17 mouse cellular contexts compared by ENCODE assay signal in genomic region chr6:145401140-145401539, GRCm38 (mm10).
DNase-seq lines count a peak whose midpoint lies in the region; ATAC-seq lines count a peak whose summit lies in the region.
"Had no signal": no experiment of that assay in that cellular context is flagged by ENCODE, and none has a peak within 500 bp of the region (broad histone marks: within the 10 kb centered on the region; RNA-seq: fewer than 3 reads in every experiment).

No protein-coding gene starts in this region.

- intact Hi-C loops in left cerebral cortex, postnatal 36 days (cut with DNase I) = no loop called here

- H3K9ac ChIP-seq in kidney, embryonic 16.5 days (replicated peaks; ENCODE audit: low read length) = no peak overlapping the region
- H3K9ac ChIP-seq: embryonic facial prominence, embryonic 15.5 days; forebrain, postnatal 0 days had no signal

- no peak overlapping the region for H3K4me3 ChIP-seq in kidney, embryonic 16.5 days (ENCODE audit: low read length)
- H3K4me3 ChIP-seq: embryonic facial prominence, embryonic 15.5 days; heart, adult 2 months had no signal

- no peaks in the 10 kb centered on the region for H3K9me3 ChIP-seq in kidney, embryonic 16.5 days (ENCODE audit: low read length)
- H3K9me3 ChIP-seq: embryonic facial prominence, embryonic 15.5 days had no signal

- 11% methylated on average over 4 of the region's 4 CpGs for WGBS in kidney, embryonic 16.5 days

- ATAC-seq in kidney, embryonic 16.5 days (ENCODE audit: low FRiP score, low TSS enrichment) = peak; percentile 65
- no peak for ATAC-seq in megakaryocyte progenitor cell, adult 5-6 weeks (replicated peaks; ENCODE audit: poor library complexity)
- ATAC-seq: forebrain, postnatal 0 days; Patski had no signal

- H3K4me2 ChIP-seq in kidney, embryonic 16.5 days (replicated peaks; ENCODE audit: low read depth, low read length) = no peak overlapping the region; the same call in 1 of the 2 replicates
- H3K4me2 ChIP-seq: embryonic facial prominence, embryonic 15.5 days; midbrain, embryonic 11.5 days had no signal

- no peak overlapping the region for H3K27ac ChIP-seq in kidney, embryonic 16.5 days (ENCODE audit: low read length)
- H3K27ac ChIP-seq: embryonic facial prominence, embryonic 15.5 days; heart, adult 2 months had no signal

- H3K4me1 ChIP-seq in kidney, embryonic 16.5 days (ENCODE audit: insufficient read depth, low read length) = peaks cover 6% of the 10 kb centered on the region; the same call in 1 of the 2 replicates
- H3K4me1 ChIP-seq: embryonic facial prominence, embryonic 15.5 days had no signal

- DNase-seq in heart, adult 11 months = peak; percentile 72
- DNase-seq in heart, postnatal 4 days = no peak
- DNase-seq in right cerebral cortex, postnatal 10 days (ENCODE audit: low spot score in 2 of 2) = peak; percentile 15 to 17
- no peak for DNase-seq in right cerebral cortex, postnatal 36 days (ENCODE audit: low spot score in 2 of 2)
- no peak for DNase-seq in left cerebral cortex, postnatal 36 days (ENCODE audit: low spot score in 2 of 2)
- no peak for DNase-seq in spleen, adult 18-20 months
- DNase-seq: cerebellum, adult 11-12 months; forebrain, postnatal 0 days; heart, adult 2 months; heart, postnatal 36 days; lung, adult 2 months; thymus, postnatal 36 days had no signal

- no peaks in the 10 kb centered on the region for H3K36me3 ChIP-seq in kidney, embryonic 16.5 days (ENCODE audit: insufficient read depth, low read length)
- H3K36me3 ChIP-seq: embryonic facial prominence, embryonic 15.5 days had no signal

- H3K27me3 ChIP-seq in kidney, embryonic 16.5 days (ENCODE audit: insufficient read depth, low read length) = no peaks in the 10 kb centered on the region
- H3K27me3 ChIP-seq: embryonic facial prominence, embryonic 15.5 days; Patski had no signal

Comparison
In these comparisons a context has a peak if more than half of its experiments do, and no peak if none do; other contexts are left out.
1. DNase-seq: peak in heart, adult 11 months (single experiment) and right cerebral cortex, postnatal 10 days (2 of 2); none in heart, postnatal 4 days (single experiment), right cerebral cortex, postnatal 36 days (0 of 2), left cerebral cortex, postnatal 36 days (0 of 2) and spleen, adult 18-20 months (0 of 2).